Mouse (Mus musculus) C2C12 (cell line): Measurements from ENCODE around the gene Mxd1.

Source experiments
- CTCF ChIP-seq: IDR thresholded peaks from one replicate; pipeline ENCODE4 v1.5.1; 2011; ENCODE audit not compliant: control insufficient read depth, insufficient read depth, insufficient read length
- MYOG ChIP-seq: IDR thresholded peaks from one replicate; pipeline ENCODE4 v1.6.1; 2011; ENCODE audit not compliant: control insufficient read depth, insufficient read length; ENCODE audit errors: extremely low read depth
- USF1 ChIP-seq: IDR thresholded peaks from one replicate; pipeline ENCODE4 v1.6.1; 2011; ENCODE audit warnings: low read depth, mild to moderate bottlenecking, control low read depth, moderate library complexity

GRCm38 (mm10) chr6:86694465-86694864 lies 25.5 kb upstream of the Mxd1 start:
- TF ChIP-seq CTCF: peak; percentile 29
- no peak for TF ChIP-seq MYOG
- TF ChIP-seq USF1: no peak
